Mouse (Mus musculus): ENCODE measurements around the gene Tenm3. TPM values are rescaled to one million over a fixed set of nuclear protein-coding genes. Genes with fewer than 3 reads are reported as not detected.

The Tenm3 gene
- total and polyA plus RNA-seq, 3 experiments = 0.01 to 0.11 TPM; not detected in 1

GRCm38 (mm10) chr8:48356849-48357248 lies 486.9 kb downstream of the Tenm3 start:
- TF ChIP-seq TAL1 (conservative IDR thresholded peaks at IDR 0.05; ENCODE audit: low read depth, low read length) = no peak
- TF ChIP-seq POLR2AphosphoS5 (IDR thresholded peaks at IDR 0.05; ENCODE audit: insufficient replicate concordance, low read depth, low read length) = no peak
- TF ChIP-seq GATA2 (IDR thresholded peaks at IDR 0.05; ENCODE audit: borderline replicate concordance, low read depth, low read length) = no peak
- TF ChIP-seq GATA1 (IDR thresholded peaks at IDR 0.05; ENCODE audit: borderline replicate concordance, low read length) = no peak
- no peak for TF ChIP-seq CTCF (IDR thresholded peaks at IDR 0.05; ENCODE audit: low read depth, low read length)
- Histone ChIP-seq H3K27me3 (ENCODE audit: insufficient read depth, low read length) (no peaks in the 10 kb centered on the region), H3K4me1 (ENCODE audit: insufficient read depth, low read depth, low read length) (no peaks in the 10 kb centered on the region), H3K4me3 (ENCODE audit: low read depth, low read length) (no peak overlapping the region), H3K9me3 (replicated peaks) (peaks cover 39% of the 10 kb centered on the region), H3K36me3 (replicated peaks) (no peaks in the 10 kb centered on the region)
- no peak for DNase-seq (ENCODE audit: low spot score)
- no peak for ATAC-seq (ENCODE audit: extremely low read depth, insufficient number of reproducible peaks, low FRiP score, poor library complexity, severe bottlenecking)

- no peaks in the 10 kb centered on the region for H3K36me3 ChIP-seq (replicated peaks)
- DNase-seq (ENCODE audit: low spot score) (no peak), ATAC-seq (ENCODE audit: extremely low read depth, insufficient number of reproducible peaks, low FRiP score, poor library complexity, severe bottlenecking) (no peak)
- no peaks in the 10 kb centered on the region for H3K27me3 ChIP-seq (ENCODE audit: insufficient read depth, low read length)
- TF ChIP-seq GATA2 (IDR thresholded peaks at IDR 0.05; ENCODE audit: borderline replicate concordance, low read depth, low read length) = no peak
- TF ChIP-seq TAL1 (conservative IDR thresholded peaks at IDR 0.05; ENCODE audit: low read depth, low read length) = no peak
- TF ChIP-seq GATA1 (IDR thresholded peaks at IDR 0.05; ENCODE audit: borderline replicate concordance, low read length) = no peak
- H3K4me3 ChIP-seq (ENCODE audit: low read depth, low read length) = no peak overlapping the region
- H3K4me1 ChIP-seq (ENCODE audit: insufficient read depth, low read depth, low read length) = no peaks in the 10 kb centered on the region
- peaks cover 49% of the 10 kb centered on the region for H3K9me3 ChIP-seq (replicated peaks)
Observed at GRCm38 (mm10) chr8:48353458-48353857, 490.3 kb downstream of the Tenm3 start.

GRCm38 (mm10) chr8:48348901-48349300 lies 494.9 kb downstream of the Tenm3 start:
- H3K9me3 ChIP-seq (replicated peaks) = peaks cover 42% of the 10 kb centered on the region
- no peaks in the 10 kb centered on the region for H3K4me1 ChIP-seq (ENCODE audit: insufficient read depth, low read depth, low read length)
- no peaks in the 10 kb centered on the region for H3K27me3 ChIP-seq (ENCODE audit: insufficient read depth, low read length)
- H3K36me3 ChIP-seq (replicated peaks) = no peaks in the 10 kb centered on the region
- ATAC-seq (ENCODE audit: extremely low read depth, insufficient number of reproducible peaks, low FRiP score, poor library complexity, severe bottlenecking) (no peak), DNase-seq (ENCODE audit: low spot score) (no peak)
- TF ChIP-seq GATA1 (IDR thresholded peaks at IDR 0.05; ENCODE audit: borderline replicate concordance, low read length) = no peak
- TF ChIP-seq CTCF (IDR thresholded peaks at IDR 0.05; ENCODE audit: low read depth, low read length) = no peak
- TF ChIP-seq GATA2 (IDR thresholded peaks at IDR 0.05; ENCODE audit: borderline replicate concordance, low read depth, low read length) = no peak
- no peak for TF ChIP-seq TAL1 (conservative IDR thresholded peaks at IDR 0.05; ENCODE audit: low read depth, low read length)
- TF ChIP-seq POLR2AphosphoS5 (IDR thresholded peaks at IDR 0.05; ENCODE audit: insufficient replicate concordance, low read depth, low read length) = no peak
- no peak overlapping the region for H3K4me3 ChIP-seq (ENCODE audit: low read depth, low read length)

GRCm38 (mm10) chr8:48348386-48348785 lies 495.4 kb downstream of the Tenm3 start:
- no peaks in the 10 kb centered on the region for H3K4me1 ChIP-seq (ENCODE audit: insufficient read depth, low read depth, low read length)
- DNase-seq (ENCODE audit: low spot score) = no peak
- H3K36me3 ChIP-seq (replicated peaks) = no peaks in the 10 kb centered on the region
- no peaks in the 10 kb centered on the region for H3K27me3 ChIP-seq (ENCODE audit: insufficient read depth, low read length)
- H3K4me3 ChIP-seq (ENCODE audit: low read depth, low read length) = no peak overlapping the region
- H3K9me3 ChIP-seq (replicated peaks) = peaks cover 43% of the 10 kb centered on the region
- no peak for ATAC-seq (ENCODE audit: extremely low read depth, insufficient number of reproducible peaks, low FRiP score, poor library complexity, severe bottlenecking)
- no peak for TF ChIP-seq POLR2AphosphoS5 (IDR thresholded peaks at IDR 0.05; ENCODE audit: insufficient replicate concordance, low read depth, low read length)
- TF ChIP-seq CTCF (IDR thresholded peaks at IDR 0.05; ENCODE audit: low read depth, low read length) = no peak
- no peak for TF ChIP-seq GATA1 (IDR thresholded peaks at IDR 0.05; ENCODE audit: borderline replicate concordance, low read length)
- no peak for TF ChIP-seq TAL1 (conservative IDR thresholded peaks at IDR 0.05; ENCODE audit: low read depth, low read length)
- TF ChIP-seq GATA2 (IDR thresholded peaks at IDR 0.05; ENCODE audit: borderline replicate concordance, low read depth, low read length) = no peak

GRCm38 (mm10) chr8:48343067-48343420 lies 500.7 kb downstream of the Tenm3 start:
- no peak for DNase-seq (ENCODE audit: low spot score)
- Histone ChIP-seq H3K4me3 (ENCODE audit: low read depth, low read length) (no peak overlapping the region), H3K9me3 (replicated peaks) (peaks cover 36% of the 10 kb centered on the region), H3K36me3 (replicated peaks) (no peaks in the 10 kb centered on the region), H3K4me1 (ENCODE audit: insufficient read depth, low read depth, low read length) (no peaks in the 10 kb centered on the region), H3K27me3 (ENCODE audit: insufficient read depth, low read length) (no peaks in the 10 kb centered on the region)
- TF ChIP-seq POLR2AphosphoS5 (IDR thresholded peaks at IDR 0.05; ENCODE audit: insufficient replicate concordance, low read depth, low read length) (no peak), GATA1 (IDR thresholded peaks at IDR 0.05; ENCODE audit: borderline replicate concordance, low read length) (no peak), CTCF (IDR thresholded peaks at IDR 0.05; ENCODE audit: low read depth, low read length) (no peak), GATA2 (IDR thresholded peaks at IDR 0.05; ENCODE audit: borderline replicate concordance, low read depth, low read length) (no peak), TAL1 (conservative IDR thresholded peaks at IDR 0.05; ENCODE audit: low read depth, low read length) (no peak)
- ATAC-seq (ENCODE audit: extremely low read depth, insufficient number of reproducible peaks, low FRiP score, poor library complexity, severe bottlenecking) = no peak

GRCm38 (mm10) chr8:48342321-48343066 lies 501.3 kb downstream of the Tenm3 start:
- no peak for DNase-seq (ENCODE audit: low spot score)

More at GRCm38 (mm10) chr8:48342321-48343066, 501.3 kb downstream of the Tenm3 start:
- Histone ChIP-seq H3K4me3 (ENCODE audit: low read depth, low read length) (0 out of 2 replicates have a peak overlapping the region, but pooled peaks have one; percentile 33), H3K36me3 (replicated peaks) (no peaks in the 10 kb centered on the region), H3K4me1 (ENCODE audit: insufficient read depth, low read depth, low read length) (no peaks in the 10 kb centered on the region), H3K27me3 (ENCODE audit: insufficient read depth, low read length) (no peaks in the 10 kb centered on the region), H3K9me3 (replicated peaks) (peaks cover 36% of the 10 kb centered on the region)
- TF ChIP-seq POLR2AphosphoS5 (IDR thresholded peaks at IDR 0.05; ENCODE audit: insufficient replicate concordance, low read depth, low read length) (no peak), TAL1 (conservative IDR thresholded peaks at IDR 0.05; ENCODE audit: low read depth, low read length) (no peak), GATA1 (IDR thresholded peaks at IDR 0.05; ENCODE audit: borderline replicate concordance, low read length) (no peak), CTCF (IDR thresholded peaks at IDR 0.05; ENCODE audit: low read depth, low read length) (no peak), GATA2 (IDR thresholded peaks at IDR 0.05; ENCODE audit: borderline replicate concordance, low read depth, low read length) (no peak)
- no peak for ATAC-seq (ENCODE audit: extremely low read depth, insufficient number of reproducible peaks, low FRiP score, poor library complexity, severe bottlenecking)

Measured in G1E (cell line).